Mouse (Mus musculus) brain, embryonic 14.5 days (tissue): ENCODE data around the gene D11Wsu47e. TPM values are rescaled to one million over a fixed set of nuclear protein-coding genes. Genes with fewer than 3 reads are reported as not detected.
"Not testable (repeated sequence)": the region's sequence is repeated elsewhere in the genome, so short reads cannot be mapped to it uniquely, and the experiment has no call there.

ENCODE experiments used
- DNase-seq: peaks from one replicate; pipeline ENCODE4 v3.0.0-alpha.2; 2011; ENCODE audit warnings: low read depth
- CTCF ChIP-seq: fragments of 200-500 bp; IDR thresholded peaks from 2 replicates; pipeline ENCODE4 v1.5.1; 2012; ENCODE audit warnings: inconsistent platforms, mild to moderate bottlenecking, moderate library complexity, borderline replicate concordance; ENCODE audit not compliant: insufficient read depth, insufficient read length; ENCODE audit errors: extremely low read depth
- POLR2A ChIP-seq: fragments of 200-500 bp; IDR thresholded peaks from 2 replicates; pipeline ENCODE4 v1.6.1; 2012; ENCODE audit warnings: mild to moderate bottlenecking, inconsistent platforms, borderline replicate concordance; ENCODE audit not compliant: poor library complexity, insufficient read depth, insufficient read length, severe bottlenecking; ENCODE audit errors: extremely low read depth
- polyA plus RNA-seq: library from polyadenylated mRNA; depleted of rRNA; stranded (reverse); fragments of >200 nt; gene quantifications from 2 replicates; pipeline ENCODE4 v1.2.3, GENCODE M21; 2012

Gene D11Wsu47e
- polyA plus RNA-seq, 1 experiment = 31.4 TPM

DNA sequence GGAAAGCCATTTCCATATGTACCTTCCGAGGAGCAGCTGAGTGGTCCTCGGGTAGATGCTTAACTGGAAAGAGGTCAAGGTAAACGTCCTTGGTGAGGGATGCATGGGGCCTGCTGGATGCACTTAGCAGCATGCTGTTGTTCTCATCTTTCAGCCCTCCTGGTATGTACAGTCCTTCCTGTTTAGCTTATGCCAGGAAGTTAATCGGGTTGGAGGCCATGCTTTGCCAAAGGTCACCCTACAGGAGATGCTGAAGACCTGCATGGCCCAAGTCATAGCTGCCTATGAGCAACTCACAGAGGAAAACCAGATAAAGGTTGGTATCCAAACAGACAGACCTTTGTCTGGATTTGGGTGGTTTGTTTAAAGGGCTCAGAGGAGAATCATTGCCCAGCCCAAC is 27.0 kb upstream of the D11Wsu47e start:
- no peak for DNase-seq
- TF ChIP-seq POLR2A (no peak), CTCF (no peak)

DNA sequence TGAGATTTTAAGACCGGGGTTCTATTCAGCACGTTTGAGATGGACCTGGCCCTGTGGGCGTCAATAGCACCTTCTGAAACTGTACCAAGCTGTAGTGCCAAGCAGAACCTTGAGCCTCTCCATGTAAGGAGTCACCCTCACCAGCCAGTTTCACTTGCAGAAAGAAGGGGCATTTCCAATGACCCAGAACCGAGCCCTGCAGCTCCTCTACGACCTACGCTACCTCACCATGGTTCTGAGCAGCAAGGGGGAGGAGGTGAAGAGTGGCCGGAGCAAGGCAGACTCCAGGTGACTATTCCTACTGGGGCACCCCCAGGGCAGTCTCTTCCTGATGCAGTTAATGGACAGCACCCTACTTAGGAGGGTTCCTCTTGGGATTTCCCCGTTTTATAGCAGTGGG is 25.9 kb upstream of the D11Wsu47e start:
- no peak for TF ChIP-seq POLR2A
- TF ChIP-seq CTCF = no peak
- no peak for DNase-seq

DNA sequence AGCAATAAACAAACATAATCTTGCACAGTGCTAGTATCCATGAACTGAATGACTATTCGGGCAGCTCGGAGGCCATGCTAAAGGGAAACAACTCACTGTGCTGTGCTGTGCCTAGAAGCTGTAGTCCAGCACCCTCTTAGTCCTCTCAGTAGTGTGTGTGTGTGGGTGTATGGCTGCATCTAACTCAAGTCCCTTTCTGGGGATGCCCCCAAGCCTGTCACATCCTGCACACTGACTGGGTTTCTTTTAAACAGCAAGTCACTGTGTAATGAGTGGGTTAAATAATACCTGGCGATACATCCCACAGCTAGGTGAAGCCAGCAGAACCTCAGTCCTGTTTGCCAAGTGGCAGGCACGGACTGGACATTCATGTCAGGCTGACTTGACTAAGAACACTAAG is 25.4 kb upstream of the D11Wsu47e start:
- TF ChIP-seq POLR2A (no peak), CTCF (no peak)
- no peak for DNase-seq

DNA sequence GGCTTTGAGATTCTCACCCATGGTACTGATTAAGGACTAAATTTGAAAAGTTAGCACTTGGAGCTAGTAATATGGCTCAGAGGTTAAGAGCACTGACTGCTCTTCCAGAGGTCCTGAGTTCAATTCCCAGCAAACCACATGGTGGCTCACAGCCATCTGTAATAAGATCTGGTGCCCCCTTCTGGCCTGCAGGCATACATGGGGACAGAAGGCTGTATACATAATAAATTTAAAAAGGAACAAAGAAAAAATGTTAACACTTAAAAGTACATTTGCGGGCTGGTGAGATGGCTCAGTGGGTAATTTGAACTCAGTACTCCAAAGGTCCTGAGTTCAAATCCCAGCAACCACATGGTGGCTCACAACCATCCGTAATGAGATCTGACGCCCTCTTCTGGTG is 24.0 kb upstream of the D11Wsu47e start:
- not testable (repeated sequence) for DNase-seq

DNA sequence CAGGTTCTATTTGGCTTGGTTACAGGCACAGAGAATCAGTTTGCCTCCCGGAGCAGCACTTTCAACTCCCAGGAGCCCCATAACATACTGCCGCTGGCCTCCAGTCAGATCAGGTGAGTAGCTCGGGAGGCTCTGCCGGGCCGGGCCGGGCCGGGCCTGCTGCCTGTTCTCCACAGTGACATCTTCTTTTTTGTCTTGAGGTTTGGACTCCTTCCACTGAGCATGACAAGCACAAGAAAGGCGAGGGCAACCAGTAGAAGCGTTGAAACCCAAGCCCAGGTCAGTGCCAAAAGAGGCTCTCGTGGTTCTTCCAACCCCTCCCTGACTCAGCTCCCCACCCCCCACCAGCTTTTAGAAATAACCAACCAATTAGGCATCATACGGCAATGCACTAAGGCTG is 23.3 kb upstream of the D11Wsu47e start:
- DNase-seq = no peak
- TF ChIP-seq CTCF (no peak), POLR2A (no peak)

DNA sequence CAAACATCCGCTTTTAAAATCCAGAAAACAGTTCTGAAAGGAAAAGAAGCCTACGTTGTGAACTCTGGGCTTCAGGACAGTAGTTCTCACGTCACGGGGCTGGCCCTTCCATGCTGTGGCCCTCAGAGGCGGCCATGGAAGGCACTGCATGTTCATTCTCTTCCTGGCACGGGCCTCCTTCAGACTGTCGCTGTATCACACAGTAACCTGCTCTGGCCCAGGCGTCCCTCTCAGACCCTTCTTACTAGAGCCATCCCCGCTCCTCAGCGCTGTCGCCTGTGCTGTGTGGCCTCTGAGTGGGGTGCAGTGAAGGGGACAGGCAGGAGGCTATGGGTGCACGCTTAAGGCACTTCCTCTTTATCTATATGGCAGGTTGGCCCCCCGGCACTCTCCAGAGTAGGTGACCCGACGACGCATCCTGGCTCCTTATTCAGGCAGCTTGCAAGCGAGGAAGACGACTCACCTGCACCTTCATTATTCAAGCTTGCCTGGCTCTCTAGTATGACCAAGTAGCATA is 22.3 kb upstream of the D11Wsu47e start:
- TF ChIP-seq POLR2A (no peak), CTCF (no peak)
- DNase-seq = no peak

DNA sequence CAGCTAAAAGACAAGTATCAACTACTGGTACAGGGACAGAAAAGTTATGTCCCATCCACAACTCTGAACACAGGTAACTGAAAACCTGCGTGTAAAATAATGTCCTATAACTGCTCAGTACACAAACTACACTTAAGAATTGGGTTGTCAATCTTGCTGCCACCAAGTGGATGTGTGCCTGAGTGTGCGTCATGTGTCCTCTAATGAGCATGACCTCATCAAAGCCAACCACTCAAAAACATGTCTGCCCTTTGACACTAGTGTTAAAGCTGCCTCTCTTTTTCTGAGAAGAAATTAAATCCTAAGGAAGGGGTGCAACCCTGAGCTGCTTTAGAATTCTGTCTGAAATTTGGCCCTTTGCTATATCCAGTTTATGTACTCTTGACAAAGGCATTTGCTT is 19.9 kb upstream of the D11Wsu47e start:
- TF ChIP-seq CTCF (no peak), POLR2A (no peak)
- DNase-seq = no peak

DNA sequence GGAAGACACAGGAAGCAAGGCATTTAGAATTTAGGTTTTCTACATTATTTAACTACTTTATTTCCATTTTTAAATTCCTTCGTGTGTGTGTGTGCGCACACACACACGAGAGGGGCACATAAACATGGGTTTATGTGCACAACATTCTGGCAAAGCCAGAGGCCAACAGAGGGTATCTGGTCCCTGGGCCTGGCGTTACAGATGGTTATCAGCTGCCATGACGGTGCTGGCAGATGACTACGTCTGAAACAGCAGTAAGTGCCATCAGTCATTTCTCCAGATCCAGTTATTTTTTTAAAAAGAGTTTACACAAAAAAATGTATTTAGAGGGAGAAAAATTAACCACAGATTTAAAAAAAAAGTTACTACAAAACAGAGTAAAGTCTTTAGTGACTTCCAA is 18.0 kb upstream of the D11Wsu47e start:
- no peak for TF ChIP-seq POLR2A
- no peak for TF ChIP-seq CTCF
- peak; percentile 27 for DNase-seq

DNA sequence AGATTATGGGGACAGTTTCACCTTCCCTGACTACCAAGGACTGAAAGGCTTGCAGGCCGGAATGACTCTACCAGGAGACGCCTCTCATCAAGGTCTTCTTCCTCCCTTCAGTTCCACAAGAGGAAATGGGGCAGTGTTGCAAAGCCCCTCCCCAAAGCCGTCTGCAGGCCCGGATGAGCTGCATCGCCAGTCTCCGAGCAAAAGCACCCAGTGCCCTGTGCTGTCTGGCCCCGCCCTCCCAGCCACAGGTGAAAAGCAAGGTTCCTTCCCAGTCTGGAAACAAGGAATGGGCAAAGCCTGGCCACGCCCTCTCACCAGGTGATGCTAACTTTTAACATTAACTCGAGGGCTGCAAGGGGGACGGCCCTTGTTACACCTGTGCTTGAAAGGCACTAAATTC is 17.6 kb upstream of the D11Wsu47e start:
- TF ChIP-seq POLR2A = no peak
- TF ChIP-seq CTCF = no peak
- DNase-seq = no peak

DNA sequence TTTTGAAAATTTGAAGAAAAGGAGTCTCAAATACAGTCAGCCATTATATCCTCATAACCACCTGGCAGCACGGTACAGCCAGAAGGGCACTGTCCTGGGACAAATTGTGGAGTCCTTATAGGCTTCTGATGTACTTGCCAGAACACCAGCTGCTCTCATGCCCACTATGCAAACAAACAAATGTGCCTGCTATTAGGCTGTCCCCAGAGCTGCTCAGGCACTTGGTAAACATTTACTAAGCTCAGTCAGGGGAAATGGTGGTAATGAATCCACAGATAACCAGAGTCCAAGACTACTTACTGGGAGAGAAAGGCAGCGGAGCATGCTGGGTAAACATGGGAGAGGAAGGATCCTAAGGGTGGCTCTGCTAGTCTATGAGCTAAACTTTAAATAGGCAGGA is 17.1 kb upstream of the D11Wsu47e start:
- no peak for TF ChIP-seq CTCF
- TF ChIP-seq POLR2A = no peak
- peak; percentile 69 for DNase-seq

DNA sequence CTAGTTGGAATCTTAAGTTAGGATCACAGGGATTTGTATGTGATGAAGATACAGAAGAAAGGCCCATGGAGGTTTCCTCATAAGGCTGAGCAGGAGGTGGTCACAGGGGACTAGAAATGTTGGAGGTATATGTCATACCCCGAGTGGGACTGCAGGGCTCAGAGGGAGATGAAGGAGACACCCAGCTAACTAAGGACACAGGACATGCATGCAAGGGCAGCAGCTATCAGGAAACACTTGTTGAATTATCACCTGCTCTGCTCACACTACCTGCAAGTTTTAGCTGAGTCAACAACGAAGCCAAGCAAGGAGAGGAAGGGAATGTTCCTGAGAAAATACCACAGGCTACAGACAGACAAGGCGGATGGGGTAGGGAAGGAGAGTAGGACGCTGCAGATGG is 16.5 kb upstream of the D11Wsu47e start:
- TF ChIP-seq CTCF (no peak), POLR2A (no peak)
- no peak for DNase-seq

DNA sequence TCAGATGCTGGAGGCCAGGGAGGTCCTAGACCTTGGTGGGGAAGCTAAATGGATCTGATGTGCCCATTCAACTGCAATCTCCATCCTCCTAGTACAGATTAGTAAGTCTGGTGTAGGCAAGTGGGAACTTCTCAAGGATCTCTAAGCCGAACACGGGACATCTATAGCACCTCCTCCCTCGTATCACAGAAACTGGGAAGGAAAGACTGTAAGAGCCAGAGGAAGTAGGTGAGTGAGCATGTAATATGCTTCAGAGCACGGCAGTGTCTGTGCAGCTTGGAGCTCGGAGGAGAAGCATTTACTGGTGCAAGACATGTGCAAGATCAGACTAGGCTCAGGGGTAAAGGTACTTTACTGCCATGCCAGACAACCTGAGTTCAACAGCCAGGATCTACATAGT is 15.4 kb upstream of the D11Wsu47e start:
- DNase-seq = no peak
- TF ChIP-seq CTCF (no peak), POLR2A (no peak)

DNA sequence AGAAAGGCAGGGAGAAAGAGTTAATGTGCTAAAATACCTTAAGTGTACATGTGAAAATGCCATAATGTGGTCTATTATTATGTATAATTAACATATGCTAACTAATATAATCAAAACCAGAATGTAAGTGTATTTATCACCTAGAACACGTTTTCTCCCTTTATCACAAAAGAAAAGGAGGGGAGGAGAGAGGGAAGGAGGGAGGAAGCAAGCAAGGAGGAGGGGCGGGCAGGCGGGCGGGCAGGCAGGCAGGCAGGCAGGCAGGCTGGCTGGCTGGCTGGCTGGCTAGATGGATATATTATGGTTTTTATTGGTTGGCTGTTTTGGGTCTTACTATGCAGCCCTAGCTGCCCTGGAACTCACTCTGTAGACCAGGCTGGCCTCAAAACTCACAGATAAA is 14.5 kb upstream of the D11Wsu47e start:
- no peak for DNase-seq

More for the DNA sequence above, 14.5 kb upstream of the D11Wsu47e start:
- TF ChIP-seq CTCF = no peak
- TF ChIP-seq POLR2A = no peak
